Mouse (Mus musculus) embryo, embryonic 10 days (tissue): ENCODE results near the gene Pdk1.
"Not testable (repeated sequence)": the region's sequence is repeated elsewhere in the genome, so short reads cannot be mapped to it uniquely, and the experiment has no call there.

Experiments used
- DNase-seq: peaks from one replicate; pipeline ENCODE4 v3.0.0-alpha.2; 2015; ENCODE audit warnings: low spot score

Gene Pdk1

GRCm38 (mm10) chr2:71872801-71873443, at the start of gene Pdk1:
Gene Pdk1, plus strand, starts transcription at chr2:71873224.
- DNase-seq: peak; percentile 97

- no peak for DNase-seq
Observed at GRCm38 (mm10) chr2:71824146-71824545, 48.9 kb upstream of the Pdk1 start.

DNA sequence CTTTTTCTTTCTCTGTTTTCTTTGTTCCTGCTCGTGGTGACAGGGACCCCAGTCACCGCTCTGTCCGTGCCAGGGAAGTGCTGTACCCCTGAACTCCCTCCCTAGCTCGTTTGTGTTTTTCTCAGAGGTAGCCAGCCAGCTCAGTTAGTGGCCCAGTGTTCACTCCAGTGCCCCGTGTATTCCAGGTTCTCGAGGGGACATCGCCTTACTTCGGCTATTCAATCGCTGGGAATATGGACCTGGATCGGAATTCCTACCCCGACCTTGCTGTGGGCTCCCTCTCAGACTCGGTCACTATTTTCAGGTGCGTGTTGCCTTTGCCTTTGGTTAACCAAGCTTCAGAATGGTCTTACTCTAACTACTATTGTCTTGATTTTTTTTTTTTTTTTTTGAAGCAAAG, 45.3 kb upstream of the Pdk1 start:
- DNase-seq: no peak

- DNase-seq: no peak
Observed at GRCm38 (mm10) chr2:71828928-71829327, 44.1 kb upstream of the Pdk1 start.

DNA sequence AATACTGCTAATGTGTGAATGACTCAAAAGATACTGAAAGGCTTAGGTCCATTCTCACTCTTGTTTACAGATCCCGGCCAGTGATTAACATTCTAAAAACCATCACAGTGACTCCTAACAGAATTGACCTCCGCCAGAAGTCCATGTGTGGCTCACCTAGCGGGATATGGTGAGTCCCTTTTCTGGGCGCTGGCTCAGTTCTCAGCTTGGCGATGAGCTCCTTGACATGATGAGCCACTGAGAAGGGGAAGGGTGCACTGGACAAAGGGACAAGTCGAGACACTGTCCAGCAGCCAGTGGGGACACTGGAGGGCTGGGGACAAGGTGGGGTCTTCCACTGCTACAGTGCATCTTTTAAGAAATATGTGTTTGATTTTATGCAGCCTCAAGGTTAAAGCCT, 39.4 kb upstream of the Pdk1 start:
- DNase-seq: no peak

DNA sequence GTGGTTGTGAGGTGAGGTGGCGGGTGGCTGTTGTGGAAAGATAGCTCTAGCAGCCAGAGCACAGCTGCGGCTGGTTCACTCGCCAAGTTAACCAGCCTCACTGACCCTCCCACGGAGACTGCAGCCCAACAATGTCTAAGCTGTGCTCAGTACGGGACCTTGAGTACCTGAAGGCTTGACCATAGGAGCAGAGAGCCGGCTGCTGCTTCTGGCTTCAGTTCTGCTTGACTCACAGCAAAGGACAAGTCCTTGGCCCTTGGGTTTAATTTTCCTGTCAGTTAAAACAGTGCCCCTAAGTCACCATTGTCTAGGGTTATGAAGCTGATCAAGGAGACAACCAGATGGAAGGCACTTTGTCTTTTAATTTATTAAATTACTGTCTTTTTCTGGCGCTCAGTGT, 38.7 kb upstream of the Pdk1 start:
- DNase-seq: no peak

DNA sequence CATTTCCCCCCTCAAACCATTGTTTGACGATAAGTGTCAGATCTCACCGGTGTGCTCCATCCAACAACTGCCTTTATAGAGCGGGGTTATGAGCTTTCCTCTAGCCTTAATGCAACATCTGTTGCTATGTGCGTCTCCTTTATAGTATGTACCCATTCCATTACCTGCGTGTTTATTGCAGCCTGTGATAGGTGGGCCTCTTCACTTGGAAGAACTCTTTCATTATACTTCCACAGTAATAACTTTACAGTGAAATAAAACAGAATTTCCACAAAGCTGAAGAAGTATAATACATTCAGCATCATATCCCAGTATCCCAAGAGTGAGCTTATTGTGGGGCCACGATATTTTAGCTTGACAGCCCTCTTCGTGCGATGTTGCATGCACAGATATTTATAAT, 37.5 kb upstream of the Pdk1 start:
- DNase-seq: no peak

DNA sequence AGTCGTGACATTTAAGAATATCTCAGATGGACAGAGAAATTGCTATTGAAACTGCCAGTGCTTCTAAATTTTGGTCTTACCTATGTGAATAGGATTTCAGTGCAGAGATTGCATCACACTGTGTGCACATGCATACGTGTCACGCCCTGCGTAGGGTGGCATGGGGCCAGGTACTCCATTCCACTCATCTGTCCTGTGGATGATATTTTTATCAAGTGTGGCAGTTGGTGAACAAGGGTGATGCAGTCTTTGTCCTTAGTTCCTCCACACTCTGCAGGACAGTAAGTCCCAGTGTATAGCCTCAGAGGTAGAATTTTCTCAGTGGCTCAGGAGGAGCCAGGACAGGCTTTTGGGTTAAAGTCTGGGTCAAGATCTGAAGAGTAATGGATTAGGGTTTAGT, 36.8 kb upstream of the Pdk1 start:
- DNase-seq: no peak

- no peak for DNase-seq
Observed at GRCm38 (mm10) chr2:71837261-71837660, 35.8 kb upstream of the Pdk1 start.

GRCm38 (mm10) chr2:71837791-71838190, 35.2 kb upstream of the Pdk1 start:
- peak; percentile 77 for DNase-seq

DNA sequence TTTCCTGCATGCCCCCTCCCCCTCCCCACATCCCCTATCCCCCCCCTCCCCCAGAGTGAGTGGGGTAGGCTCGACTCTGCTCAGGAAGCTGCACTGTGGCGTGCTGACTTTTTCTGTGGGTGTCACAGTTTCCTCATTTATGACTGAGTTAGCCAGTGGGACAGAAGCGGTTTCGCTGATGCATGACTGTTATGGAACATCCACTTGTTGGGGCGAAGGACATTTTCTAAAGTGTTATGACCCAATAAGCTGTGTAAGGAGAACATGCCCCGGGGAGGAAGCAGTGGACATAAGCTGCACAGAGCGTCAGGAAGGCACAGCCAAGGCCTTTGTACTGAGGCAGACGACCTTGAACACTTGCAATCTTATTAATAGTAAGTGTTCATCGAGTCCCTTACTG, 29.7 kb upstream of the Pdk1 start:
- no peak for DNase-seq

GRCm38 (mm10) chr2:71844906-71845305, 28.1 kb upstream of the Pdk1 start:
- no peak for DNase-seq

DNA sequence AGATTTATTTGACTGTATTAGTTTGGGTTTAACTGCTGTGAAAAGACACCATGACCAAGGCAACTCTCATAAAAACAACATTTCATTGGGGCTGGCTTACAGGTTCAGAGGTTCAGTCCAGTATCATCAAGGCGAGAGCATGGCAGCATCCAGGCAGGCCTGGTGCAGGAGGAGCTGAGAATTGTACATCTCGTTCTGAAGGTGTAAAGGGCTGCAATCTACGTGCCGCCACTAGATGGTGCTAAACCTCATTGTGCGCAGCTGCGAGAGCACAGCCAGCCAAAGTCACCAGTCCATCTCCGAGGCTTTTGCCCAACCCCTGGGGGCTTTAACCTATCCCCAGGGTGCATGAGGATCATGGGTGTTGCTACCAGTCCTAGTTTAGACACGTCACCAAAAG, 20.9 kb upstream of the Pdk1 start:
- not testable (repeated sequence) for DNase-seq

GRCm38 (mm10) chr2:71855076-71855475, 17.9 kb upstream of the Pdk1 start:
- no peak for DNase-seq

- no peak for DNase-seq
Observed at GRCm38 (mm10) chr2:71863531-71864173, 9.4 kb upstream of the Pdk1 start.

GRCm38 (mm10) chr2:71865022-71865421, 8.0 kb upstream of the Pdk1 start:
- no peak for DNase-seq

DNA sequence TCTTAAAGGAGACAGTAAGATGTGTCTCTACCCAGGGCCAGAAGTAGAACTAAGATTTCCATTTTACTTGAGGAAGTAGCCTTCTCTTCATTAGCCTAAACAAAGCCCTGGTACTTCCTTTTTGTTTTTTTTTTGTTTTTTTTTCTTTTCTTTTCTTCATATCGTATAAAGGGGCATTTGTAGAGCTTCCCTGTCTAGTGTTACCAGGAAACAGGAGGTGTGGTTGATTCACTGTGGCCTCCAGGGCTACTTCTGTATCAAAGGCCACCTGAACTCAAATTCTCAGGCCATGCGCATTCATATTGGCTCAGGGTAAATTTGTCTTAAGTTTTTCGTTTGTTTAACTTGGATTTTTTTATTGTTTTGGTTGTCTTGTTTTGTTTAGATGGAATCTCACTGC, 7.1 kb upstream of the Pdk1 start:
- no peak for DNase-seq

GRCm38 (mm10) chr2:71866565-71866964, 6.5 kb upstream of the Pdk1 start:
- DNase-seq: no peak

- DNase-seq: no peak
Observed at GRCm38 (mm10) chr2:71867019-71867418, 6.0 kb upstream of the Pdk1 start.

- peak; percentile 30 for DNase-seq
Observed at GRCm38 (mm10) chr2:71867480-71867879, 5.5 kb upstream of the Pdk1 start.

DNA sequence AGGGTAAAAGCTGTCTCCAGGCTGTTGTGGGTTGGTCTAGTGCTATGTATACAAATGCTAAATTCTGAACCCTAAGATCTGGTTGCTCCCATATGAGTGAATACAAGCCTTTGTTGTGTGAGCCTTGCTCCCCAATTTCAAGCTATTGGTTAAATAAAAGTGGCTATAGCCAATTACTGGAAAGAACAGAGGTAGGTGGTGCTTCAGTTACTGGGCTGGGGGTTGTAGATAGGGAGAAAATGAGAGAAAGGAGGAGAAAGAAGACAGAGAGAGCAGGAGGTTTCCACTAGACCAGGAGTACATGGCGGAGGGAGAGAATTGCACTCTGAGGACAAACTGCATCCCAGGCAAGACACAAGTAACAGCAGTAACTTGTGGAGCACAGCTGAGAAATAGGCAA, 4.8 kb upstream of the Pdk1 start:
- DNase-seq: no peak

- no peak for DNase-seq
Observed at GRCm38 (mm10) chr2:71872141-71872540, 883 bp upstream of the Pdk1 start.

GRCm38 (mm10) chr2:71873474-71874322, 674 bp downstream of the Pdk1 start:
- DNase-seq: peak; percentile 63
